Mouse (Mus musculus) kidney, postnatal 0 days (tissue): ENCODE results near the gene H2afj. TPM values are rescaled to one million over a fixed set of nuclear protein-coding genes. Genes with fewer than 3 reads are reported as not detected.

Source experiments
- ATAC-seq: fragments of 200-750 bp; cut with Nextera tagmentation; replicated peaks from 2 replicates; pipeline ENCODE4 v1.8.0; 2017; ENCODE audit warnings: low read depth, moderate number of reproducible peaks, moderate TSS enrichment, moderate library complexity; ENCODE audit not compliant: low FRiP score
- DNase-seq: peaks from one replicate; pipeline ENCODE4 v3.0.0-alpha.2; 2016; ENCODE audit warnings: low spot score
- H3K27ac ChIP-seq: fragments of 300-500 bp; sonication (generic); 2 replicates; pipeline ENCODE4 v1.5.1; 2014; ENCODE audit warnings: mild to moderate bottlenecking
- H3K27me3 ChIP-seq: fragments of 300-500 bp; sonication (generic); 2 replicates; pipeline ENCODE4 v1.6.1; 2014; ENCODE audit warnings: low read length, mixed read lengths; ENCODE audit not compliant: insufficient read depth
- H3K36me3 ChIP-seq: fragments of 300-500 bp; sonication (generic); 2 replicates; pipeline ENCODE4 v1.6.1; 2014; ENCODE audit warnings: low read length, mixed read lengths; ENCODE audit not compliant: insufficient read depth
- H3K4me1 ChIP-seq: fragments of 300-500 bp; sonication (generic); replicated peaks from 2 replicates; pipeline ENCODE4 v1.6.1; 2014; ENCODE audit warnings: antibody characterized with exemption, low read length, mixed read lengths; ENCODE audit not compliant: insufficient read depth
- H3K4me2 ChIP-seq: fragments of 300-500 bp; sonication (generic); 2 replicates; pipeline ENCODE4 v1.6.1; 2014; ENCODE audit warnings: mild to moderate bottlenecking, low read length, moderate library complexity, mixed read lengths
- H3K4me3 ChIP-seq: fragments of 300-500 bp; sonication (generic); replicated peaks from 2 replicates; pipeline ENCODE4 v1.5.1; 2014; ENCODE audit warnings: low read depth, low read length
- H3K9ac ChIP-seq: fragments of 300-500 bp; sonication (generic); 2 replicates; pipeline ENCODE4 v1.6.1; 2014; ENCODE audit warnings: low read depth, low read length
- H3K9me3 ChIP-seq: fragments of 300-500 bp; sonication (generic); replicated peaks from 2 replicates; pipeline ENCODE4 v1.6.1; 2016; ENCODE audit warnings: low read length, inconsistent platforms, mixed read lengths
- CTCF ChIP-seq: IDR thresholded peaks from 2 replicates; pipeline ENCODE4 v1.5.1; 2016; ENCODE audit warnings: antibody characterized with exemption, low read depth, mild to moderate bottlenecking, moderate library complexity
- WGBS: fragments of 180-500 bp; shearing (Covaris S2); extraction: QIAGEN DNeasy Blood & Tissue Kit; methylation state at CpG from one replicate; pipeline ENCODE4 v1.1.7; 2014; 5-methylcytosine and 5-hydroxymethylcytosine counted together
- polyA plus RNA-seq: library from polyadenylated mRNA; unstranded; fragments of >200 nt; fragmentation: Nextera tagmentation; extraction: Ambion mirVana; gene quantifications from 2 replicates; pipeline ENCODE4 v1.2.1, GENCODE M21; 2015

Gene H2afj
- polyA plus RNA-seq, 1 experiment from 2014 or later, result 180 TPM

DNA sequence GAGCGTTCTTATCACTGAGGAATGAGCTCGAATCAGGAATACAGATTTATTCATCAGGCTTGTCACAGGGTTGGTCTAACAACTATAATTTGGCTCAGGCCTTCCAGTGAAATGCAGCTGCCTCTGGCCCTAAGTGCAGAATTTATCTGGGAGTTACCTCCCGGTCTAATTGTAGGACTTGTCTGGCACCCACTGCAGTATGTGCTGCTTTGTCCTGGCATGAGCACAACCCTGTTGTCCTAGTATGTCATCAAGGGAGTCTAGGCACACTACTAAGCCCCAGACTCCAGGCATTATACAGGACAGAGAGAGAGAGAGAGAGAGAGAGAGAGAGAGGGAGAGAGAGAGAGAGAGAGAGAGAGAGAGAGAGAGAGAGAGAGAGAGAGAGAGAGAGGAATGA lies 29.3 kb downstream of the H2afj start:
- Histone ChIP-seq H3K36me3 (no peaks in the 10 kb centered on the region), H3K27me3 (no peaks in the 10 kb centered on the region), H3K4me1 (no peaks in the 10 kb centered on the region), H3K4me3 (no peak overlapping the region), H3K9ac (no peak overlapping the region), H3K27ac (no peak overlapping the region), H3K9me3 (no peaks in the 10 kb centered on the region), H3K4me2 (no peak overlapping the region)
- 82% methylated on average over 3 of the region's 3 CpGs for WGBS
- ATAC-seq (no peak), DNase-seq (no peak)
- TF ChIP-seq CTCF, result no peak

DNA sequence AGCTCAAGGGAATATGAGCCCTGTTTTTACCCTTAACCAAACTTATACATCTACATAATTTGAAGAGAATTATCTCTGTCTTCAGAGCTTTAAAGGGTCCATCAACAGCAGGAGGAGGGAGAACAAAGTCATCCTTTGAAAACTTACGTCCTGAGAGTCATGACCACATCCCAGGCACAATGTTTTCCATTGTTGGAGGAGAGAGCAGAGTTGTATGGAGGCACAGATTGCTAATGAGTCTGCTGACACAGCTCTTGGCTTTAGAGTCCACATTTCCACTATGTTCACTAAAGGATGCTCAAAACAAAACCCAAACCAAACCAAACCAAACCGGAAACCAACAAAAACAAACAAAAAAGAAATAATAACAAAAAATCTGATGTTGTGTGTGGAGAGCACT lies 36.9 kb downstream of the H2afj start:
- TF ChIP-seq CTCF, result no peak
- H3K9ac ChIP-seq, result no peak overlapping the region
- no peak for ATAC-seq
- no peak overlapping the region for H3K4me3 ChIP-seq
- no peak overlapping the region for H3K27ac ChIP-seq
- no peak for DNase-seq
- 76% methylated on average over 2 of the region's 2 CpGs for WGBS
- no peaks in the 10 kb centered on the region for H3K4me1 ChIP-seq
- H3K9me3 ChIP-seq, result no peaks in the 10 kb centered on the region
- H3K36me3 ChIP-seq, result no peaks in the 10 kb centered on the region
- no peaks in the 10 kb centered on the region for H3K27me3 ChIP-seq
- H3K4me2 ChIP-seq, result no peak overlapping the region

DNA sequence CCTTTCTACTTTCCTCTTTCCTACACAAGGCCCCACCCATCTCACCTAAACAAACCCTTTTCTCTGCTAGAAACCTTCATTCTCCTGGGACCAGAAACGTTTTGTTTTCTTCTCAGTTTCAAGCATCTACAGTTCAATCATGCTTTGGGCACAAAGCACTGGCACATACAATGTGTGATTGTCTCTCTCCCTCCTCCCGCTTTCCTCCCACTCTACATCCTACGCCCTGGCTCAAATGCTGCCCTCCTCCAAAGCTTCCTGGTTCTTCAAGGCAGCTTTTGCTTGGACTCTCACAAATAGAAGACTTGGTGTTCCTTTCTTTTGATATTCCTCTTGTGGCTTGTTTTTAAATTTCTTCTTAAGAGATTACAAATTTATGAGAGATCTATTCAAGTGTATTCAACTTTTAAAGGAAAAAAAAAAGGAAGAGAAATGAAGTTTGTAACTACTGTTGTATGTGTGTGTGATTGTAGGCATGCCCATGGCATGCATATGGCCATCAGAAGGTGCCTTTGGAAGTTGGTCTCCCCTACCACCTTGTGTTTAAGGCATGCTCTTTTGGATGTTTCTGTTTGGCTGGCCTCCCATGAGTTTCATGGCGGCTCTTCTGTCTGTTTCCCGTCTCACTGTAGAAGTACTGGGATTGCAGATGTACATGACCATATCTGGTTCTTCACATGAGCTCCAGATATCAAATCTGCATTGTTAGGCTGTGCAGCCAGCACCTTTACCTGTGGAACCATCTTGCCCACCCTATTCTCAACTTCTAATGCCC lies 37.8 kb downstream of the H2afj start:
- Histone ChIP-seq H3K9me3 (no peaks in the 10 kb centered on the region), H3K9ac (no peak overlapping the region), H3K36me3 (no peaks in the 10 kb centered on the region), H3K27me3 (no peaks in the 10 kb centered on the region), H3K4me3 (no peak overlapping the region), H3K4me2 (no peak overlapping the region), H3K4me1 (no peaks in the 10 kb centered on the region), H3K27ac (no peak overlapping the region)
- TF ChIP-seq CTCF, result no peak
- DNase-seq (no peak), ATAC-seq (no peak)
- WGBS, result 71% methylated on average over 5 of the region's 5 CpGs

DNA sequence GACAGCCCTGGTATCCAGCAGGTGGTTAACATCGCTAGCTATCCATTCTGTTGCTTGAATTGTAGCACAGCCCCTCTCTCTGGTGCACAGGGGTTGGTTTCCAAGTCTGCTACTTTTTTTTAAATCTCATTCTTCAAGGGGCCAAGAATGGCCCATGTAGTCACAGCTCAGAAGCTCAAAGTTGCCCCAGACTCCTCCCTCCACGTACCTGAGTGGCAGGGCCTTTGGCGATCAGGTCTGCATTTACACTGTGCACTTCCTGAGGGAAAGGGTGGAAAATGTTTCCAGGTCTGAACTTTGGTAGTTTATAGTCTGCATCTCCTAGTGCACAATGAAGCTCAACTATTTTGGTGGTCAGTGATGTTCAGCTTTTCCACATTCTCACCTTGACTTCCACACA lies 39.2 kb downstream of the H2afj start:
- no peak for TF ChIP-seq CTCF
- Histone ChIP-seq H3K9ac (no peak overlapping the region), H3K4me1 (no peaks in the 10 kb centered on the region), H3K4me2 (no peak overlapping the region), H3K36me3 (no peaks in the 10 kb centered on the region), H3K27me3 (no peaks in the 10 kb centered on the region), H3K4me3 (no peak overlapping the region), H3K9me3 (no peaks in the 10 kb centered on the region), H3K27ac (no peak overlapping the region)
- 90% methylated on average over 3 of the region's 3 CpGs for WGBS
- ATAC-seq (no peak), DNase-seq (no peak)

DNA sequence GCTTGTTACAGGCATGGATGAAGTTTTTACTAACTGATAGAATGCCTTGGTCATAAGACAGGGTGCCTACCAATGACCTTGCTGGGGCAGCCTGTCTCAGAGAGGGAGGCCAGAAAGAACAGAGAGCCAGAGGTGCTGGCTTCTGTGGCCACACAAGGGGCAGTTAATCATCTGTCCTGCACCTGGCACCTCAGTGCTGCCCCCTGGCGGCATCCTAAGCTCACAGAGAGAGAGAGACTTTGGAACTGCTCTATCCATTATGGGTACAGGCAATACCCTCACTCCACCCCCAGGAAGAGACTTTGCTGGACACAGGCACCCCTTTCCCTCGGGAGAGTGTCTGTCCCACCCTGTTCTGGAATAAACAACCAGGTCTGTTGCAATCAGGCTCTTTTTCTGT lies 39.7 kb downstream of the H2afj start:
- WGBS, result 25% methylated on average over 2 of the region's 2 CpGs
- H3K27ac ChIP-seq, result no peak overlapping the region
- ATAC-seq (no peak; the same call in 1 of the 2 replicates), DNase-seq (peak; percentile 52)
- no peak overlapping the region for H3K4me2 ChIP-seq
- H3K9ac ChIP-seq, result no peak overlapping the region
- no peaks in the 10 kb centered on the region for H3K9me3 ChIP-seq
- peak; percentile 76 for TF ChIP-seq CTCF
- no peaks in the 10 kb centered on the region for H3K36me3 ChIP-seq
- H3K27me3 ChIP-seq, result no peaks in the 10 kb centered on the region
- no peak overlapping the region for H3K4me3 ChIP-seq
- H3K4me1 ChIP-seq, result peaks cover 5% of the 10 kb centered on the region; the same call in 1 of the 2 replicates

DNA sequence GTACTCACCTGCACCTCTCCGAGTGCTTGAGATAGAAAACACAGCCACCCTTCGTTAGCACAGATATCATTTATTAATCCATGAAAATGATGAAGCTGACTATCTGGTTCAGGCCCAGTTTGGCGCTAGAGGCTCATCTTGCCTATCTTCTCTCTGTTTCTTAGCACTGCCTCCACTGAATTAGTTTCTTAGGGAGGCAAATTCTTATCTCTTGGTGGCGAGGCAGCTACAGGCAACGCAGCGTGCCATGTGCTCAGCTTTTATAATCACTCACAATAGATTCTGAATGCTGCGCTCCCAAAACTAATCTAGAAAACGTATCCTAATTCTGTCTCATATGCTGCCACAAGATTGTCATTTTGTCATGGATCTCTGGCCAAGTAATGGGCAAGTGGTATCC lies 40.4 kb downstream of the H2afj start:
- TF ChIP-seq CTCF, result no peak
- WGBS, result 91% methylated on average over 8 of the region's 8 CpGs
- no peak for ATAC-seq

More for the DNA sequence above, 40.4 kb downstream of the H2afj start:
- Histone ChIP-seq H3K27me3 (no peaks in the 10 kb centered on the region), H3K9me3 (no peaks in the 10 kb centered on the region), H3K4me1 (peaks cover 6% of the 10 kb centered on the region; the same call in 1 of the 2 replicates), H3K27ac (no peak overlapping the region), H3K36me3 (no peaks in the 10 kb centered on the region), H3K4me3 (no peak overlapping the region), H3K9ac (no peak overlapping the region), H3K4me2 (no peak overlapping the region)
- no peak for DNase-seq
